Mouse (Mus musculus) T-cell, adult 2 months (primary cell): ENCODE measurements around the gene Nanos1.

Experiments used
- DNase-seq: peaks from one replicate; pipeline ENCODE4 v3.0.0; 2022; ENCODE audit warnings: low spot score

The Nanos1 gene

GRCm38 (mm10) chr19:60755438-60756191, at the start of gene Nanos1:
Gene Nanos1, plus strand, starts transcription at chr19:60755987.
- DNase-seq, result peak; percentile 92

GRCm38 (mm10) chr19:60709193-60709900, 46.4 kb upstream of the Nanos1 start:
- DNase-seq, result no peak

DNA sequence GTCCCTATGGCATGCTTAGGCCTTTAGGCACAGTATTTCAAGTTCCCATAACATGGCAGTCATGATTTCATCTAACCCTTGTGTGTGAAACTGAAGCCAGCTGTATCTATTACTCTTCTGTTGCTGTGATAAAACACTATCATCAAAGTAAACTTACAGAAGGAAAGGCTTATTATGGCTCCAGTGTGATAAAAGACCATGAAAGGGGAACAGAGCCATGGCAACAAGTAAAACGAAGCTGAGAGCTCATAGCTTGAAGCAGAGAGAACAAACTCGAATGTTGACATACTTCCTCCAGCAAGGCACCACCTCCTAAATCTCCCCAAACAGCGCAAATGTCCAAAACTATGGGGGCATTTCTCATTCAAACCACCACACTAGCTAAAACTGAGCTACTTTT, 45.6 kb upstream of the Nanos1 start:
- DNase-seq, result no peak

DNA sequence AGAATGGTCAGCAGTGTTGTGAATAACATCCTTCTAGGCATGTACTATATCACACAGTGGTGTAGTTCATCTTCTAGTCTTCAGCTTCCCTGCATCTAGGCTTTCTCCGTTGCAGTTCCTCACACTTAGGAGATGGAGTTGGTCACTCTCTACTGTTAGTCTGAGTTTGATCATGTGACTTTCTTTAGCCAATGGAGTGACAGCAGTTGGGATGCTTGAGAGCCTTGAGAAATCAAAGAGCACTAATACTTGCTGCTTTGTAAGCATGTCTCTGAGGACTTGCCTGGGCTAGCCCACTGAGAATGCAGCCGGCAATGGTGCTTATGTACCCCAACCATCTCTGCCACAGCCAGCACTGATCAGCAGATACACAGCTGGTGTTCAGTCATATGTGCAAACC, 43.2 kb upstream of the Nanos1 start:
- DNase-seq, result no peak

- DNase-seq, result no peak
Observed at GRCm38 (mm10) chr19:60716381-60716780, 39.4 kb upstream of the Nanos1 start.

- peak; percentile 54 for DNase-seq
Observed at GRCm38 (mm10) chr19:60730281-60730852, 25.4 kb upstream of the Nanos1 start.

GRCm38 (mm10) chr19:60731299-60731698, 24.5 kb upstream of the Nanos1 start:
- no peak for DNase-seq

GRCm38 (mm10) chr19:60731966-60732365, 23.8 kb upstream of the Nanos1 start:
- no peak for DNase-seq

DNA sequence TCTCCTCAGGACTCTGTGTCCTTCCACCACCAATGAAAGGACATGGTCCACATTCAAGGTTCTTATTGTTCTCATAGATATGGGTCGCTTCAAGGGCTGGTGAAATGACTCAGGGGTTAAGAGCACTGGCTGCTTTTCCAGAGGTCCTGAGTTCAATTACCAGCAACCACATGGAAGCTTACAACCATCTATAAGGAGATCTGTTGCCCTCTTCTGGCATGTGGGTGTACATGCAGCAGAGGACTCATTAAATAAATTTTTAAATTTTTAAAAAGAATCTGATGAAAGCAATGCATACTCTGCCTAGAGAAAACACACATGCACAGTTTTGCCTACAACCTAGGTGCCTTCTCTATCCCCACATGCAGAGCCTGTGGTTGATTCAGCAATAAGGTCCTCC, 15.2 kb upstream of the Nanos1 start:
- no peak for DNase-seq

DNA sequence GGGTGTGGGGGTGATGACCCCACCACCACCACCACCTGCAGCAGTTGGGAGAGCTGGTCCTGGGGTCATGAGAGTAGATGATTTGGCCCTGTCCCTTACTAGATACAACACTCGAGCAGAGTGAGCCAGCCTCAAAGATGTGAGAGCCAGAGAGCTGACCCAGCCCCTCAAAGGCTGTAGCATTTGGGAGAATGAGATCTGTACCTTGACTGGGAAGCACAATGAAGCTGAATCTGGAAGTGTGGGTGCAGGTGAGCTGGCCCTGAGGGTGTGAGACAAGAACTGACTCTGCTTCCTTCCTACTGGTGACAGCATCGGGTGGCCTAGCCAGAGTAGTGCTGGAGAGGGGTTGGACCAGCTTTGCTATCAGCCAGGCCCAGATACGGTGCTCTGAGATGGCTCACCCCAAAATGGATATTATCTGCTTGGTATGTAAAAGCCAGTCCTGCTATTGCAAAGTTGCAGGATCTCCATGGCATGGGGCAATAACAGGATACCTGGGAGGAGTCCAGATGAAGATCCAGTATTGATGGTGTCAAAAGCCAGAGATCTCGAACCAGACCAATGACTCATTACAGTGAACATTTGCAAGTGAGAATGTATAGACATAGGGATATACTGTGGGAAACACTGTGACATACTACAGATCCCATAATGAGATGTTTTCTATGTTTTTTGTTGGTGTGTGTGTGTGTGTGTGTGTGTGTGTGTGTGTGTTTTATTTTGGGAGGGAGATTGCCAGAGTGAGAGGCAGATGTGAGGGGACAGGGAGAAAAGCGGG, 11.8 kb upstream of the Nanos1 start:
- DNase-seq, result no peak

DNA sequence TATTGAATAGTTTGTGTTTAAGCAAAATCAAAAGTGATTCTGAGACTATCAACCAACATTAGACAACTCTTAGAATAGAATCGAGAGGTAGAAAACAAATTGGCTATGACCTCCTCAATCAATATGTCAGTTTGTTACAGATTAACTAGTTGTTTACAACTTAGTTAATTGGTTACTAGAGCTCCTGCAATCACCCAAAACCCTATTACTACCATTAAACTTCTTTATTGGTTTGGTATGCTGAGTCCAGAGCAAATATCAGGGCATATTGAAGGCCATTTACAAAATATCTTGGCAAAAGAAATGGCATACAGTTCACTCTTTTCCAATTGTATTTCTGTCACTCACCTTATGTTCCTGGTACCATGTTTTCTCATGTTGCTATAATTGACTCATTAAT, 8.0 kb upstream of the Nanos1 start:
- DNase-seq, result no peak

GRCm38 (mm10) chr19:60756192-60757098, 658 bp downstream of the Nanos1 start:
- peak; percentile 70 for DNase-seq

GRCm38 (mm10) chr19:60757099-60757785, 1.5 kb downstream of the Nanos1 start:
- no peak for DNase-seq

GRCm38 (mm10) chr19:60758896-60759835, 3.4 kb downstream of the Nanos1 start:
- DNase-seq, result no peak

GRCm38 (mm10) chr19:60773366-60773765, 17.6 kb downstream of the Nanos1 start:
- DNase-seq, result no peak

DNA sequence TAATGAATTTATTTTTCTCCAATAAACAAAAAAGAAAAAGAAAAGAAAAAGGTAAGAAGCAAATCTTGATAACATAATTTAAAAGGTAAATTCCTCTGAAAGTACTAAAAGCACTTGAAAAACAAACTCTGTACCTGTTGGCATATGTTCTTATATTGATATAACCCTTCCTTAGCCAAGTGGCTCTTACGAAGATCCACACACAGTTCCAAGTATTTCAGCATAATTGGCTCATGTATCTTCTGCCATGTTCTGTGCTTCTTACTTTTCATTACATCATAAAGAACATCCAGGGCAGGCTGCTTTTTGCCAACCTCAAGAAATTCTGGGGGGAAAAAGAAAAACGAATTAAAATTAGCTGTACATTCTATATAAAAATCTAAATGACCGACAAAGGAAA, 26.2 kb downstream of the Nanos1 start:
- DNase-seq, result no peak

DNA sequence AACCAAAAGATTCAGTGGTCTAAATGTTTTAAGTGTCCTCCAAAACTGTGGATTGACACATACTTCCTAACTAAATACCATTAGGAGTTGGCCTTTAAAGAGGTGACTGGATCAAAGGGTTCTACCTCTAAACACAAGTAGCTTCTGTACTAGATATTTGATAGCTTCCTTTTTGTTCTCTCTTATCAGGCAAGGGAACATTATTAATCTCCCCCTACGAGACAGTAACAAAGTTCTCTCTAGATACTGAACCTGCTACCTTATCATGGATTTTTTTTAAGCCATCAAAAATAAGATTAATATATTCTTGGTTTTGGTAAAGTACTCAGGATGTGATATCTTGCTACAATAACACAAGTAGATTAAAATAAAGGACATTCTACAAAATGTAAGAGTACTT, 28.9 kb downstream of the Nanos1 start:
- no peak for DNase-seq

- DNase-seq, result no peak
Observed at GRCm38 (mm10) chr19:60787465-60788150, 31.8 kb downstream of the Nanos1 start.
